Mouse (Mus musculus) neural tube, embryonic 13.5 days (tissue): ENCODE data around the gene Isca2. TPM values are rescaled to one million over a fixed set of nuclear protein-coding genes. Genes with fewer than 3 reads are reported as not detected.
A peak's percentile ranks its signal among the peaks of the same experiment; 100 is the strongest.

ENCODE experiments used
- ATAC-seq: fragments of 200-750 bp; cut with Nextera tagmentation; 2 replicates; pipeline ENCODE4 v1.8.0; 2017; ENCODE audit warnings: low read depth, mild to moderate bottlenecking, moderate TSS enrichment, moderate library complexity
- H3K27ac ChIP-seq: fragments of 300-500 bp; sonication (generic); replicated peaks from 2 replicates; pipeline ENCODE4 v1.5.1; 2015; ENCODE audit warnings: moderate library complexity, mild to moderate bottlenecking, inconsistent platforms
- H3K27me3 ChIP-seq: fragments of 300-500 bp; sonication (generic); 2 replicates; pipeline ENCODE4 v1.6.1; 2015; ENCODE audit warnings: mild to moderate bottlenecking, inconsistent platforms
- H3K36me3 ChIP-seq: fragments of 300-500 bp; sonication (generic); 2 replicates; pipeline ENCODE4 v1.6.1; 2015; ENCODE audit warnings: mild to moderate bottlenecking, inconsistent platforms
- H3K4me1 ChIP-seq: fragments of 300-500 bp; sonication (generic); replicated peaks from 2 replicates; pipeline ENCODE4 v1.6.1; 2015; ENCODE audit warnings: inconsistent platforms
- H3K4me2 ChIP-seq: fragments of 300-500 bp; sonication (generic); 2 replicates; pipeline ENCODE4 v1.6.1; 2015; ENCODE audit warnings: inconsistent platforms, mild to moderate bottlenecking, moderate library complexity
- H3K4me3 ChIP-seq: fragments of 300-500 bp; sonication (generic); 2 replicates; pipeline ENCODE4 v1.5.1; 2015; ENCODE audit warnings: mild to moderate bottlenecking, inconsistent platforms
- H3K9ac ChIP-seq: fragments of 300-500 bp; sonication (generic); 2 replicates; pipeline ENCODE4 v1.6.1; 2015; ENCODE audit warnings: moderate library complexity, mild to moderate bottlenecking, inconsistent platforms
- H3K9me3 ChIP-seq: fragments of 300-500 bp; sonication (generic); 2 replicates; pipeline ENCODE4 v1.6.1; 2016; ENCODE audit warnings: inconsistent platforms
- WGBS: fragments of 180-500 bp; shearing (Covaris S2); methylation state at CpG from one replicate; pipeline ENCODE4 v1.1.7; 2015; 5-methylcytosine and 5-hydroxymethylcytosine counted together
- polyA plus RNA-seq: library from polyadenylated mRNA; unstranded; fragments of >200 nt; fragmentation: Nextera tagmentation; extraction: Ambion mirVana; gene quantifications from 2 replicates; pipeline ENCODE4 v1.2.1, GENCODE M21; 2015

Isca2 gene
- 148 and 154 TPM in 2 replicates for polyA plus RNA-seq

DNA sequence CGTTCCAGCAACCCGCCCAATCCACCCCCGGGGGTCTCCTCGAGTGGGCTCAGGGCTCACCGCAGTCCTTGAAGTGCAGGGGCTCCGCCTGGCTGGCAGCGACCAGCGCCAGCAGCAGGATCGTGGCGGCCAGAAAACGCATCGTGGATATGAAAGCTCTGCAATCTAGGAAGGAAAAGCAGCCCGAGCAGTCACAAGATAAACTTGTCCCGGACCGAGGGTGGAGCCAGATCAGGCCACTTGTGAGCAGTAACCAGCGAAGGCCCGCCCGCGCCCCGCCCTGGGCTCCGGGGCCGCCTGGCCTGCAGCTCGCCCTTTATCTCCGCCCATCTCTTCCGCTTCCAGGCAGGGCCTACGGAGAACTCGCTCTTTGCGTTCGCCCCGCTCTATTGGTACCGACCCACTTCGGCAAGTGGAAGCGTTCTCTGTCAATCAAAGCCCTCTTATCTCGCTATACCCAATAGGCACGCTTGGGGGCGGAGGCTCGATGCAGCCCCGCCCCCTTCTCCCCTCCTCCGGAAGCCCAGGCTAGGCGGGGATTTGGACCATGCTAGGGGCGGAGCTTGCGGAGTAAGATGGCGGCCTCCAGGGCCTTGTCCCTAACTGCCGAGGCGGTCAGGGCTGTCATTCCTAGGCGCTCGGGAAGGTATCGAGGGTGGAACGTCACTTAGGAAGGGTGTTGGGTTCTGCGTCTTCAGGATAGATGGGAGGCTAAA, at the start of gene Isca2, which contains the start of gene Npc2:
Gene Isca2, plus strand, starts transcription at position 526 of the 716 bp plus-strand sequence.
Gene Npc2, minus strand, starts transcription at position 427 of the 716 bp plus-strand sequence.
- peak within 1 kb of the TSS; percentile 67 for H3K4me2 ChIP-seq
- no peaks in the 10 kb centered on the region for H3K9me3 ChIP-seq
- H3K27ac ChIP-seq, result peak within 1 kb of the TSS; percentile 88
- under 1% methylated on average over 50 of the region's 50 CpGs for WGBS
- H3K27me3 ChIP-seq, result no peaks in the 10 kb centered on the region
- peaks cover 47% of the 10 kb centered on the region for H3K4me1 ChIP-seq
- H3K4me3 ChIP-seq, result peak within 1 kb of the TSS; percentile 67
- ATAC-seq, result peak; percentile 99
- peak within 1 kb of the TSS; percentile 81 for H3K9ac ChIP-seq
- peaks cover 9% of the 10 kb centered on the region for H3K36me3 ChIP-seq

DNA sequence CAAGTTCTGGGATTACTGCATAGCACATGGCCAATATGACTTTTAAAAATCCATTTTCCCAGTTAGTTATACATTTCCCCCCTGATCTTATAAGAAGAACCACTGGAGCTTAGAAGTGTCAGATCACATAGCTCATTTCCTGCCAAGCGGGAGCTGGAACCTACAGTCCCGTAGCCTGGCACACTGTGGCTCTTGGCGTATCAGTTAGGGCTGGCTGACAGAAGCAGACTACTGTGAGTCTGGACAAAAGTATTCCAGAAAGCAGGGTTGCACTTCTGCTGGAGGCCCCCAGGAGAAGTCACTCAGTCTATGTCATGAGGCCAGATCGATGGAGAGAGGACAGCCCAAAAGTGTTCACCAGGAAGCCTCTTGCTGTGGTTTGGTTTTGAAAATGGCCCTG, 46.7 kb upstream of the Isca2 start:
- no peaks in the 10 kb centered on the region for H3K9me3 ChIP-seq
- H3K27me3 ChIP-seq, result no peaks in the 10 kb centered on the region
- H3K9ac ChIP-seq, result no peak overlapping the region
- no peaks in the 10 kb centered on the region for H3K36me3 ChIP-seq
- no peaks in the 10 kb centered on the region; the same call in 1 of the 2 replicates for H3K4me1 ChIP-seq
- 89% methylated on average over 4 of the region's 4 CpGs for WGBS
- ATAC-seq, result no peak
- no peak overlapping the region for H3K4me3 ChIP-seq
- H3K27ac ChIP-seq, result no peak overlapping the region
- no peak overlapping the region for H3K4me2 ChIP-seq

DNA sequence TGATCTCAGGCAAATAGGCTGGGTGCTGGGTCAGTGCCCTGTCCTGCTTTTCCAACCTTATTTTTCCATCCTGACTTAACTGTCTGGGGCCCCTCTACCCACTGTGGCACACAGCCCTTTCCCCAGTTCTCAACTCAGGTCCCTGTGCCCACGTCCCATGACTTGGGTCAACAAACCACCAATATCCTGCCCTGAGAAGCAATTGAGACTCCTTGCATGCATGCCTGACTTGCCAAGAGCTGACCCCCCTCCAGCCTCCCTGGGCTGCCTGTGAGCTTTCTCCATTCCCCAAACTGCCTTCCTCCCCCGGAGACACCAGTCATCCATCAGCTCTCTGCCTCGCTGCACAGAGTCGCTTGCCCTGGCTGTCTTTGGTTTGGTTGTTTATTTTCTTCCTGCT, 46.1 kb upstream of the Isca2 start:
- Histone ChIP-seq H3K9ac (no peak overlapping the region), H3K9me3 (no peaks in the 10 kb centered on the region), H3K36me3 (no peaks in the 10 kb centered on the region), H3K27me3 (no peaks in the 10 kb centered on the region), H3K27ac (no peak overlapping the region), H3K4me2 (no peak overlapping the region), H3K4me1 (no peaks in the 10 kb centered on the region; the same call in 1 of the 2 replicates), H3K4me3 (no peak overlapping the region)
- 48% methylated on average over 4 of the region's 4 CpGs for WGBS
- no peak for ATAC-seq

DNA sequence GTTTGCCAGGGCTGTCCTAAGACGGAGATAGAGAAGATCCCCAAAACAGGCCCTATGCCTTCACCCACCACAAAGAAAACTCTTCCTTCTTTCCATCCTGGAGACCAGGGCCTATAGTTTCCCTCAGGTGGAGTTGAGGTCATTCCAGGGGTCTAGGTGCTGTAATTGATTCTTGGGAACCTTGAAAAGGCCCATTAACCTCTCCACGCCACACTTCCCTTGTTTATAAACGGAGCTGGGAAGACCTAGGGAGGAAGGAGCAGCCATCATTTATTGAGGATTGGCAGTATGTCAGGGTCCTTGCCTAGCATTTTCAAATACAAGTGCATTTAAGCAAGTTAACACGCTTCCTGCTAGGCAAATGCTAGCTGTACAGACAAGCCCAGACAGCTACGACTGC, 45.6 kb upstream of the Isca2 start:
- WGBS, result 66% methylated on average over 5 of the region's 5 CpGs
- no peaks in the 10 kb centered on the region for H3K27me3 ChIP-seq
- H3K9ac ChIP-seq, result no peak overlapping the region
- no peak overlapping the region for H3K27ac ChIP-seq
- H3K4me2 ChIP-seq, result no peak overlapping the region
- H3K4me1 ChIP-seq, result no peaks in the 10 kb centered on the region; the same call in 1 of the 2 replicates
- H3K9me3 ChIP-seq, result no peaks in the 10 kb centered on the region
- H3K36me3 ChIP-seq, result no peaks in the 10 kb centered on the region
- ATAC-seq, result no peak
- no peak overlapping the region for H3K4me3 ChIP-seq

DNA sequence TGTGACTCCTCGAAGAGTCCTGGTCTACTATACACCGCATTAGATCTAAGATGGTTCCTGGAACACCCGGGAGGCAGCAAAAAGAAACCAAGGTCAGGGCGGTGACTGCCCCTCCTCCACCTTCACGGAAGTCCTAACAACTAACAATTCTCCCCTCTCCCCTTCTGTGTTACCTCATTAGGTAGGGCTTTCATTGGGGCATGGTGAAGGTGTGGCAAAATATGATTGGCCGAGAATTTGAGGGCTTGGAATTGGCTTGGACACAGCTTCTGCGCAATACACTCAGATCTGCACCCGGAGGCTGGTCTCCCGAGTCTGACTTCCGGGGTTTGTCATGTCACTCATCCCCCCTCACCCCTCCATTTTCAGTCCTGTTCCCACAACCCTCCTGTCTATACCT, 44.6 kb upstream of the Isca2 start:
- no peak overlapping the region for H3K9ac ChIP-seq
- H3K27me3 ChIP-seq, result no peaks in the 10 kb centered on the region
- no peaks in the 10 kb centered on the region; the same call in 1 of the 2 replicates for H3K4me1 ChIP-seq
- ATAC-seq, result no peak
- 94% methylated on average over 10 of the region's 10 CpGs for WGBS
- no peak overlapping the region for H3K27ac ChIP-seq
- H3K9me3 ChIP-seq, result no peaks in the 10 kb centered on the region
- no peak overlapping the region for H3K4me2 ChIP-seq
- no peaks in the 10 kb centered on the region for H3K36me3 ChIP-seq
- H3K4me3 ChIP-seq, result no peak overlapping the region

DNA sequence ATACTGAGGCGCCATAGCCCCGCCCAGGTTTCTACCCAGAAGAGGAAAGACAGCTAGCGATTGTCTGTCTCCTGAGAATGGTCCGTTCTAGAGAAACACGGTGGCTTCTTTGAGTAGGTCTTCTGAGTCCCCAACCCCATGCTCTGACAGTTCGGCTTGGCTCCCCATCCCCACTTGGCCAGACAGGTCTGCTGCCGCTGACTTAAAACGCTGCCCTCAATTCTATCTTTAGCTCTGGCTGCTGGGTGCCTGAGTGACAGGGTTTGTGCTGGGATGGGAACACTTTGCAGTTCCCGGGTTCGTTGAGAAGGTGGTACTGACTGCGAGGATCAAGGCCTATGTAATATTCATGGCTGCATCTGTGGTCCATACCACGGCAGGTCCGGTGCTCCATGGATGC, 39.7 kb upstream of the Isca2 start:
- Histone ChIP-seq H3K27ac (no peak overlapping the region), H3K4me3 (no peak overlapping the region), H3K4me2 (no peak overlapping the region), H3K9ac (no peak overlapping the region), H3K36me3 (no peaks in the 10 kb centered on the region), H3K27me3 (no peaks in the 10 kb centered on the region), H3K4me1 (no peaks in the 10 kb centered on the region), H3K9me3 (no peaks in the 10 kb centered on the region)
- ATAC-seq, result no peak
- 72% methylated on average over 13 of the region's 13 CpGs for WGBS

DNA sequence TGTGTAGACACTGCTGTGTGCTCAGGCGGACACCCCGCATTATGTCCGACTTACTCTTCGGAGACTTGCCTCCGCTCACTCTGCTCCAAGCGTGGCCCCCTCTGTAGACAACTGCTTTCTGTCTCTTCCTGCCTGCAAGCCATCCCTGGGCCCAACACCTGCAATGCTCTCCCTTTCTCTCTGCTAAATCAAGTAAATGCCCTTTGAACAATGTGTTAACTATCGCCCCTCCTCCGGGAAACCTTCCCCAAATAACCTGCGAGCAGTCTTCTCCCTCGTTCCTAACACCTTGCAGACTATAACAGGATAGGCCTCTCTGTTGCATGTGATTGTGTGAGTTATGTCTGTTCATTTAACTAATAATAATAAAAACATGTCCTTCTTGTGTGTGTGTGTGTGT, 29.6 kb upstream of the Isca2 start:
- 84% methylated on average over 10 of the region's 10 CpGs for WGBS
- no peak for ATAC-seq
- H3K4me1 ChIP-seq, result no peaks in the 10 kb centered on the region

DNA sequence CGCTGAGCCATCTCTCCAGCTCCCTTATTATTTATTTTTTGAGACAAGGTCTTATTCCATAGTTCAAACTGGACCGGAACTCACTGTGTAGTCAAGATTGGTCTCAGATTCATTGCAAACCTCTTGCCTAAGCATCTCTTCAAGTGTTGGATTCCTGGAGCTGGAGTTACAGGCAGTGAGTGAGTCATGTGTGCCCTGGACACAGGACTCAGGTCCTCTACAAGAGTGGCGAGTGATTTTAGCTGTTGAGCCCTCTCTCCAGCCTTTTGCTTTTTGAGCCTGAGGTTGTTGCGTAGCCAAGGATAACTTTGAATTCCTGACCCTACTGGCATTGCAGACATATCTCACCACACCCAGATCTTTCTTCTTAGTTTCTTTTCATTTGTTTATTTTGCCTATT, 27.4 kb upstream of the Isca2 start:
- Histone ChIP-seq H3K27ac (no peak overlapping the region), H3K9ac (no peak overlapping the region), H3K4me2 (no peak overlapping the region), H3K36me3 (no peaks in the 10 kb centered on the region), H3K27me3 (no peaks in the 10 kb centered on the region), H3K4me3 (no peak overlapping the region), H3K4me1 (peaks cover 3% of the 10 kb centered on the region), H3K9me3 (no peaks in the 10 kb centered on the region)
- WGBS, result 76% methylated on average over 4 of the region's 4 CpGs
- ATAC-seq, result no peak

More for the DNA sequence above, 29.6 kb upstream of the Isca2 start:
- Histone ChIP-seq H3K4me3 (no peak overlapping the region), H3K27me3 (no peaks in the 10 kb centered on the region), H3K9ac (no peak overlapping the region), H3K27ac (no peak overlapping the region), H3K4me2 (no peak overlapping the region), H3K9me3 (no peaks in the 10 kb centered on the region), H3K36me3 (no peaks in the 10 kb centered on the region)

DNA sequence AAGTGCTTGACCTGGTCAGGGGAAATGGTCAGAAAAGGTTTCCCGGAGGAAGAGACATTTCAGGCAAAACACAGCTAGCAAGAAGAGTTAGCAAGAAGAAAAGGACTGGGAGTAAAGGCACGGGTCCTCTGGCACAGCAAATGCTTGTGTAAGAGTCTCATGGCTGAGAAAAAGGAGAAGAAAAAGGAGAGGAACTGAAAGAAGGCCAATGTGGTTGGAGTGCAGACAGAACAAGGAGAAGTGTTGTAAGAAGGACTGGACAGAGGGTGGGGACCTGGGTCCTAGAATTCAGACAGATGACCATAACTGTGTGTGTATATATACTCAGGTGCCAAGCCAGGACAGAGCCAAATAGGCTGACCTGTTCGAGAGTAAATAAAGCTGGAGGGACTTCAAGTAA, 24.9 kb upstream of the Isca2 start:
- Histone ChIP-seq H3K36me3 (no peaks in the 10 kb centered on the region), H3K27ac (no peak overlapping the region), H3K4me3 (no peak overlapping the region), H3K27me3 (no peaks in the 10 kb centered on the region), H3K4me1 (peaks cover 22% of the 10 kb centered on the region), H3K9ac (no peak overlapping the region), H3K9me3 (no peaks in the 10 kb centered on the region), H3K4me2 (no peak overlapping the region)
- WGBS, result 68% methylated on average over 3 of the region's 3 CpGs
- no peak for ATAC-seq

DNA sequence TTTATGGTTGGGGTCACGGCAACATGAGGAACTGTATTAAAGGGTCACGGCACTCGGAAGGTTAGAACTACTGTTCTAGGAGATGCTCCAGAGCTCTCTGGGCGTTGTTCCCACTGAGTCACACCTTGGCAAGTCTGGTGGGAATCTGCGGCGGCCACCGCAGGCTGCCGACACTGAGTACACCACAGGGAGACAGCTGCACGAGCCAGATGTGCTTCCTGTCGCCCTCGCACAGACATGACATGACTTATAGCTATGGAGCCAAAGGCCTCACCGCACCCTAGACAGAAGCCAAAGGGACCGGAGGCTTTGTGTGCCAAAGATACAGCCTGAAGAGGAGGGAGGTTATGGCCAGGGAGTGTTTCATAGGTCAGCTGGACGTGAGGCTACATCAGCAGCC, 22.4 kb upstream of the Isca2 start:
- no peak for ATAC-seq
- H3K27ac ChIP-seq, result no peak overlapping the region
- WGBS, result 50% methylated on average over 14 of the region's 14 CpGs
- H3K4me3 ChIP-seq, result no peak overlapping the region
- H3K36me3 ChIP-seq, result peaks cover 3% of the 10 kb centered on the region
- H3K4me1 ChIP-seq, result peaks cover 35% of the 10 kb centered on the region
- no peak overlapping the region for H3K9ac ChIP-seq
- H3K27me3 ChIP-seq, result no peaks in the 10 kb centered on the region
- no peaks in the 10 kb centered on the region for H3K9me3 ChIP-seq
- H3K4me2 ChIP-seq, result no peak overlapping the region

DNA sequence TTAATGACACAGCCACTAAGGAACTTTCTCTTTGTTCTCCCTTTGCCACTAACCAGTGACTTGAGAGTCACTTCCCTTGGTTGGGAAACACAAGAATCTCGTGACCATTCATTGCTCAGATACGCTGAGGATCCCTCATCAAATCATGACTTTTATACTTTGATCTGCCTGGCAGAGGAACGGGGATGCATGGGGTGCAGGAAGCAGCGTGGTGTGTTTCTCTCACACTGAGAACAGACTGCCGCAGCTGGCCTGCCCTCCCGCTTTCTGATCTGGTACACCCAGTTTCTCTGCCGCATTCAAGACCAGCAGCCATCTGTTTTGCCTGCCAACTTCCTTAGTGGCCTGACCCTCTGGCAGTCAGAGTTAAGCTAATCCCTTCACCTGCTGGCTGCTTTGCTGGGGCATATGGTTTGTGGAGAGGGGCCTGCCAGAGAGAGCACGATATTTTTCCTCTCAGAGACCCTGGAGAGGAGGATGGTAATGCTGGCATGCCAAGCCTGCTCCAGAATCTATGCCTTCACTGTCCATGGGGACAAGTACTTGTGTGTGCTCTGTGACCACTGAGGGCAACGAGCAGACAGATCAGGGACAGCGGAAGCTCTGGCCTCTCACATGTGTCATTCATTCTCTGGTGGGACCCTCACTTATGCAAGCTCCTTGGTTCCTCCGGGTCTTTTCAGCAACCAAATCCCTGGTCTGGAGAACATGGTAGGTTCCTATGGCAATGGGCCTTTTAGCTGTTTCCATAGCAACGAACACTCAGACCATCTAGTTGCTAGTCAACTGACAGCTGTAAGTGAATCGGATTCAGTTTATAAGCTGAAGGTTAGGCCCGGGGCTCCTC, 20.7 kb upstream of the Isca2 start:
- Histone ChIP-seq H3K4me1 (peaks cover 35% of the 10 kb centered on the region), H3K4me3 (no peak overlapping the region), H3K36me3 (peaks cover 19% of the 10 kb centered on the region), H3K27me3 (no peaks in the 10 kb centered on the region), H3K4me2 (no peak overlapping the region), H3K9me3 (no peaks in the 10 kb centered on the region), H3K27ac (peak overlapping the region; percentile 52), H3K9ac (0 out of 2 replicates have a peak overlapping the region, but pooled peaks have one; percentile 6)
- peak; percentile 48; the same call in 1 of the 2 replicates for ATAC-seq
- 20% methylated on average over 14 of the region's 14 CpGs for WGBS

DNA sequence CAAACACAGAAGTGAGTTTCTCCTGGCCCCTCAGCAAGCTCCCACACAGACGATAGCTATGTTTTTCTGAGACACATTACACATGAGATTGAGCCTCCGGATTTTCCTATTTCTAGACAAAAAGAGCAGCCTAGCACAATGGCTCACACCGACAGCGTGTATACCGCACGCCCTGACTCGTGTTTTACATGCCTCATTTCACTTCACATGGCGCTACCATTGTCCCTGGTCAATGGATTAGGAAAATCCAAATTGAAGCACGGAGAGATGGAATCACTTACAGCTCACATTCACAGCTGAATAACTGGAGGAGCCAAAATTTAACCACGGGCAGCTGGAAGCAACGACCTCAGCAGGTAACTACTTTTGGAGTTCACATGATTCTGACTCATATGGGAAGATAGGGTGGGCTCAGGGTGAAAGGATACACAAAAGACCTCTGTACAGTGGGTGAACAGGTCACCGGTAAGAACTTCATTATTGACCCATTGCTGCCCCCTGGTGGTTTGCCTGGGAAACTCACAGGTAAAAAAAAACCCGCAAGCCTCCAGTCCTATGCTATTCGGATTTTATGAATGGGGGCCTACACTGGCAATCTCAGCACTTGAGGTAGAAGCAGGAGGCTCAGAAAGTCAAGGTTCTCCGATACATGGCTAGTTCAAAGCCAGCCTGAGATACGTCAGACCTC, 17.9 kb upstream of the Isca2 start:
- no peak overlapping the region for H3K27ac ChIP-seq
- H3K9ac ChIP-seq, result no peak overlapping the region
- peaks cover 46% of the 10 kb centered on the region for H3K36me3 ChIP-seq
- H3K4me3 ChIP-seq, result no peak overlapping the region
- no peak overlapping the region for H3K4me2 ChIP-seq
- H3K9me3 ChIP-seq, result no peaks in the 10 kb centered on the region
- ATAC-seq, result 0 out of 2 replicates have a peak, but pooled peaks have one; percentile 3
- no peaks in the 10 kb centered on the region for H3K27me3 ChIP-seq
- peaks cover 35% of the 10 kb centered on the region for H3K4me1 ChIP-seq
- WGBS, result 32% methylated on average over 16 of the region's 16 CpGs
